Mouse (Mus musculus): ENCODE measurements at regions not wholly inside any gene's neighbourhood (a gene's known extent, or its start where the extent isn't known, plus 50 kb on each side); places are given as distances from the start of the nearest gene placed in this dataset.
A peak's percentile ranks its signal among the peaks of the same experiment; 100 is the strongest.

GRCm38 (mm10) chr10:118621546-118621945 lies 180.7 kb downstream of the Ifng start:
- WGBS = 87% methylated on average over 4 of the region's 4 CpGs
- Histone ChIP-seq H3K4me1 (ENCODE audit: control insufficient read depth, insufficient read depth, low read length) (no peaks in the 10 kb centered on the region), H3K9ac (ENCODE audit: low read depth, low read length) (no peak overlapping the region), H3K4me3 (ENCODE audit: insufficient read depth, low read depth, low read length) (no peak overlapping the region), H3K27me3 (ENCODE audit: control insufficient read depth, insufficient read depth, low read length) (no peaks in the 10 kb centered on the region), H3K27ac (replicated peaks; ENCODE audit: insufficient read depth, low read depth, low read length) (no peak overlapping the region), H3K36me3 (ENCODE audit: control insufficient read depth, insufficient read depth, low read length) (no peaks in the 10 kb centered on the region), H3K79me2 (ENCODE audit: control insufficient read depth, insufficient read depth, low read length) (no peaks in the 10 kb centered on the region)
- no peak for DNase-seq (ENCODE audit: extremely low read depth, low read depth, low spot score)
- no peak for TF ChIP-seq POLR2A (IDR thresholded peaks at IDR 0.05; ENCODE audit: extremely low read depth, insufficient read depth, low read length)
- no peak for TF ChIP-seq CTCF (IDR thresholded peaks at IDR 0.05; ENCODE audit: low read depth, low read length)

DNA sequence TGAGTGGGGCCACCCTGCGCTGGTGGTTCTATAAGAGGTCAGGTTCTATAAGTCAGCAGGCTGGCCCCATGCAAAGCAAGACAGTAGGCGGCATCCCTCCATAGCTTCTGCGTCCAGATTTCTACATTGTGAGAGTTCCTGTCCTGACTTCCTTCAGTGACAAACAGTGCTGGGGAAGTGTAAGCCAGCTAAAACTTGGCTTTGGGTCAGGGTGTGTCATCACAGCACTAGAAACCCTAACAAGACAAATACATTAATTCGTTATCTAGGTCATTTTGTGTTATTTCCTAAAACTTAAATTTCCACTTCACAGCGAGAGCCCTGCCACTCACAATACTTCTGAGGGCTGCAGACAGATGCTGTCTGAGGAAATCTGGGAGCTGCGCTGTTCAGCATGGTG lies 181.3 kb downstream of the Ifng start:
- H3K4me1 ChIP-seq (ENCODE audit: control insufficient read depth, insufficient read depth, low read length) = no peaks in the 10 kb centered on the region
- no peak overlapping the region for H3K9ac ChIP-seq (ENCODE audit: low read depth, low read length)
- H3K36me3 ChIP-seq (ENCODE audit: control insufficient read depth, insufficient read depth, low read length) = no peaks in the 10 kb centered on the region
- TF ChIP-seq CTCF (IDR thresholded peaks at IDR 0.05; ENCODE audit: low read depth, low read length) (no peak), POLR2A (IDR thresholded peaks at IDR 0.05; ENCODE audit: extremely low read depth, insufficient read depth, low read length) (no peak)
- no peak overlapping the region for H3K4me3 ChIP-seq (ENCODE audit: insufficient read depth, low read depth, low read length)
- peak; percentile 28 for DNase-seq (ENCODE audit: extremely low read depth, low read depth, low spot score)
- no peak overlapping the region for H3K27ac ChIP-seq (replicated peaks; ENCODE audit: insufficient read depth, low read depth, low read length)
- WGBS = 70% methylated on average over 6 of the region's 6 CpGs
- H3K27me3 ChIP-seq (ENCODE audit: control insufficient read depth, insufficient read depth, low read length) = no peaks in the 10 kb centered on the region
- no peaks in the 10 kb centered on the region for H3K79me2 ChIP-seq (ENCODE audit: control insufficient read depth, insufficient read depth, low read length)

DNA sequence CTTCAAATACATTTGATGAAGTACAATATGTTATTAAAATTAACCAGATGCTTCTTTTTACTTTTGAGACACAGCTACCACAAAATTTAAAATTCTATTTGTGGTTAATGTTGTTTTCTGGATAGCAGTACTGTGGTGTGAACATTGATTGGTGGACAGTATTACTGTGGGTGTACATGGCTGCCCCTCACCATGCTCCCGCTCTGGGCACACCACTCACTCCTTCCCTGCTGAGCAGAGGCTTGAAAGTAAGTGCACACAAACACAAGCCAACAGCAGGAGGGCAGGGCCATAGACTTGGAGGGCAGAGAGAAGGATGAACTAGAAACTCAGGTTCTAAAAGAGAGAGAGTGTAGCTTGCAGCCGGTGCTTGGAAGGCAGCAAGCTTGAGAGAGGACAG lies 182.1 kb downstream of the Ifng start:
- Histone ChIP-seq H3K9ac (ENCODE audit: low read depth, low read length) (no peak overlapping the region), H3K27me3 (ENCODE audit: control insufficient read depth, insufficient read depth, low read length) (no peaks in the 10 kb centered on the region), H3K4me1 (ENCODE audit: control insufficient read depth, insufficient read depth, low read length) (no peaks in the 10 kb centered on the region), H3K79me2 (ENCODE audit: control insufficient read depth, insufficient read depth, low read length) (no peaks in the 10 kb centered on the region), H3K36me3 (ENCODE audit: control insufficient read depth, insufficient read depth, low read length) (no peaks in the 10 kb centered on the region), H3K27ac (replicated peaks; ENCODE audit: insufficient read depth, low read depth, low read length) (no peak overlapping the region), H3K4me3 (ENCODE audit: insufficient read depth, low read depth, low read length) (no peak overlapping the region)
- no peak for DNase-seq (ENCODE audit: extremely low read depth, low read depth, low spot score)
- 90% methylated on average over 2 of the region's 2 CpGs for WGBS
- TF ChIP-seq CTCF (IDR thresholded peaks at IDR 0.05; ENCODE audit: low read depth, low read length) = no peak
- no peak for TF ChIP-seq POLR2A (IDR thresholded peaks at IDR 0.05; ENCODE audit: extremely low read depth, insufficient read depth, low read length)

DNA sequence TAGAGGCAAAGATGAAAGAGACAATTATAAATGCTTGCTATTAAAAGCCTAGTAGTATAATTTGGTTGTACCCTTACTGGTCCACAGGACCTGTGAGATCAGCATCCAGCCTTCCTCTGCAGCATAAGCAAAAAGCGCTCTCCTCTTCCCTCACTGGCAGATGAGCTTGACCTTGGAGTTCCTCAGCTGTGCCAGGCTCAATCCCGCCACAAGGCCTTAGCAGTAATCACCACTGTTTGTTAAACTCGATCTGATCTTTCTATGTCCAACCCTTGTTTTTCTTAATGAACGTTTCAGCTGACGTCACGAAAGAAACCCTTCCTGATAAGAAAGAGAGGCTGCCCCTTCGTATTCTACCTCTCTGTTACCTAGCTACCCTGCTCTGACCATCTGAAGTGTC lies 183.5 kb downstream of the Ifng start:
- no peak for DNase-seq (ENCODE audit: extremely low read depth, low read depth, low spot score)
- 87% methylated on average over 7 of the region's 7 CpGs for WGBS
- H3K4me1 ChIP-seq (ENCODE audit: control insufficient read depth, insufficient read depth, low read length) = no peaks in the 10 kb centered on the region
- no peaks in the 10 kb centered on the region for H3K79me2 ChIP-seq (ENCODE audit: control insufficient read depth, insufficient read depth, low read length)
- H3K36me3 ChIP-seq (ENCODE audit: control insufficient read depth, insufficient read depth, low read length) = no peaks in the 10 kb centered on the region
- H3K27me3 ChIP-seq (ENCODE audit: control insufficient read depth, insufficient read depth, low read length) = no peaks in the 10 kb centered on the region
- no peak overlapping the region for H3K9ac ChIP-seq (ENCODE audit: low read depth, low read length)
- H3K4me3 ChIP-seq (ENCODE audit: insufficient read depth, low read depth, low read length) = no peak overlapping the region
- no peak overlapping the region for H3K27ac ChIP-seq (replicated peaks; ENCODE audit: insufficient read depth, low read depth, low read length)
- TF ChIP-seq CTCF (IDR thresholded peaks at IDR 0.05; ENCODE audit: low read depth, low read length) (no peak), POLR2A (IDR thresholded peaks at IDR 0.05; ENCODE audit: extremely low read depth, insufficient read depth, low read length) (no peak)

DNA sequence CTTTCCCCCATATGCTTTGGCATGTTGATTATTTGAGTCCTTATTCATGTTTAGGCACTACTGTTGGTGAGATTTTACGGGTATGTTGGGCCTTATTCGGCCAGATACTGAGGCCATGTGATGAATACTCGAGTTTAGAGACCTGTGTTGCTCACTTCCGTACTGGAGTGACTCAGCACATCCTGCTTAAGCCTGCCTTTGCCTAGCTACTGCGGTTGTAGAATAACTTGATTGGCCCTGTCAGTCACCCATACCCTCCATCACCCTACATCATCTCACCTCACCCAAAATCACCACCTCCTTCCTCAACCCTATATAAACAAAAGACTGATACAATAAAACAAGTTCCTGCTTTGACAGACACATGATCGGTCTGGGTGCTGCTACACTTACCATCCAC lies 187.2 kb downstream of the Ifng start:
- TF ChIP-seq CTCF (IDR thresholded peaks at IDR 0.05; ENCODE audit: low read depth, low read length) = no peak
- no peak for TF ChIP-seq POLR2A (IDR thresholded peaks at IDR 0.05; ENCODE audit: extremely low read depth, insufficient read depth, low read length)
- Histone ChIP-seq H3K9ac (ENCODE audit: low read depth, low read length) (no peak overlapping the region), H3K79me2 (ENCODE audit: control insufficient read depth, insufficient read depth, low read length) (no peaks in the 10 kb centered on the region), H3K36me3 (ENCODE audit: control insufficient read depth, insufficient read depth, low read length) (no peaks in the 10 kb centered on the region), H3K4me1 (ENCODE audit: control insufficient read depth, insufficient read depth, low read length) (peaks cover 3% of the 10 kb centered on the region; the same call in 1 of the 2 replicates), H3K4me3 (ENCODE audit: insufficient read depth, low read depth, low read length) (no peak overlapping the region), H3K27ac (replicated peaks; ENCODE audit: insufficient read depth, low read depth, low read length) (no peak overlapping the region), H3K27me3 (ENCODE audit: control insufficient read depth, insufficient read depth, low read length) (no peaks in the 10 kb centered on the region)
- 86% methylated on average over 6 of the region's 6 CpGs for WGBS
- no peak for DNase-seq (ENCODE audit: extremely low read depth, low read depth, low spot score)

DNA sequence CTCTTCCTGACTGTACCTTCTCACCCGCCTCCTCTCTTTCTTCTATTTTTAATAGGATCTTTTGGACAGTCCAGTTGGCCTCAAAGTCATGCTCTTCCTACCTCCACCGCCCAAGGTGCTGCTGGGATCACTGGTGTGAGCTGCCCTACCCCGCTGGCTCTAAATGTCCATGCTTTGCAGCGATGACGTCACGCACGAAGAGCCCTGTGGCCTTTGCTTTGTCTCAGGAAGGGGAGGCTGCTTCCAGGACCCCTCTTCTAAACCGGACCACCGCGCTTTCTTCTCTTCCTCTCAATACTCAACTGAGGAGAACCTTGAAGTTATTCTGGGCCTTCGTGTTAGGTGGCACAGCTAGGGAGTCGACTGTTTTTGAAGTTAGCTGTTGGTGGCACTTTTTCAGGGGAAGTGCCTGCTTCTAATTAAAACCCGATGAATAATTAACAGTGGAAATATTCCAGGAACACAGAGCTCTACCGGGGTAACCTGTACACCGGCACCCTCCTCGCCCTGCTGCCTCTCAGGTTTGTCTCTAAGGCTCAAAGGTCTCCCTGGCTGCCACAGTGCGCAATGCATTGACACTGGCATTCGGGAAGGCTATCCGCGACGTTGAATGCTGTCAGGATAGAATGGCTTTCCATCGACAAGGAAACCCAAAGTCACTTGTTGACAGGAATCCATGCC lies 188.7 kb downstream of the Ifng start:
- WGBS = 65% methylated on average over 22 of the region's 22 CpGs
- H3K27ac ChIP-seq (replicated peaks; ENCODE audit: insufficient read depth, low read depth, low read length) = no peak overlapping the region
- H3K79me2 ChIP-seq (ENCODE audit: control insufficient read depth, insufficient read depth, low read length) = no peaks in the 10 kb centered on the region
- TF ChIP-seq POLR2A (IDR thresholded peaks at IDR 0.05; ENCODE audit: extremely low read depth, insufficient read depth, low read length) (no peak), CTCF (IDR thresholded peaks at IDR 0.05; ENCODE audit: low read depth, low read length) (no peak)
- no peaks in the 10 kb centered on the region for H3K36me3 ChIP-seq (ENCODE audit: control insufficient read depth, insufficient read depth, low read length)
- H3K4me1 ChIP-seq (ENCODE audit: control insufficient read depth, insufficient read depth, low read length) = peaks cover 3% of the 10 kb centered on the region; the same call in 1 of the 2 replicates
- H3K27me3 ChIP-seq (ENCODE audit: control insufficient read depth, insufficient read depth, low read length) = no peaks in the 10 kb centered on the region
- H3K4me3 ChIP-seq (ENCODE audit: insufficient read depth, low read depth, low read length) = no peak overlapping the region
- DNase-seq (ENCODE audit: extremely low read depth, low read depth, low spot score) = no peak
- no peak overlapping the region for H3K9ac ChIP-seq (ENCODE audit: low read depth, low read length)

All from liver, adult 2 months (tissue).